Mouse (Mus musculus): ENCODE data around the gene Vrk3.
A peak's percentile ranks its signal among the peaks of the same experiment; 100 is the strongest.
"Not testable (repeated sequence)": the region's sequence is repeated elsewhere in the genome, so short reads cannot be mapped to it uniquely, and the experiment has no call there.

Gene Vrk3

DNA sequence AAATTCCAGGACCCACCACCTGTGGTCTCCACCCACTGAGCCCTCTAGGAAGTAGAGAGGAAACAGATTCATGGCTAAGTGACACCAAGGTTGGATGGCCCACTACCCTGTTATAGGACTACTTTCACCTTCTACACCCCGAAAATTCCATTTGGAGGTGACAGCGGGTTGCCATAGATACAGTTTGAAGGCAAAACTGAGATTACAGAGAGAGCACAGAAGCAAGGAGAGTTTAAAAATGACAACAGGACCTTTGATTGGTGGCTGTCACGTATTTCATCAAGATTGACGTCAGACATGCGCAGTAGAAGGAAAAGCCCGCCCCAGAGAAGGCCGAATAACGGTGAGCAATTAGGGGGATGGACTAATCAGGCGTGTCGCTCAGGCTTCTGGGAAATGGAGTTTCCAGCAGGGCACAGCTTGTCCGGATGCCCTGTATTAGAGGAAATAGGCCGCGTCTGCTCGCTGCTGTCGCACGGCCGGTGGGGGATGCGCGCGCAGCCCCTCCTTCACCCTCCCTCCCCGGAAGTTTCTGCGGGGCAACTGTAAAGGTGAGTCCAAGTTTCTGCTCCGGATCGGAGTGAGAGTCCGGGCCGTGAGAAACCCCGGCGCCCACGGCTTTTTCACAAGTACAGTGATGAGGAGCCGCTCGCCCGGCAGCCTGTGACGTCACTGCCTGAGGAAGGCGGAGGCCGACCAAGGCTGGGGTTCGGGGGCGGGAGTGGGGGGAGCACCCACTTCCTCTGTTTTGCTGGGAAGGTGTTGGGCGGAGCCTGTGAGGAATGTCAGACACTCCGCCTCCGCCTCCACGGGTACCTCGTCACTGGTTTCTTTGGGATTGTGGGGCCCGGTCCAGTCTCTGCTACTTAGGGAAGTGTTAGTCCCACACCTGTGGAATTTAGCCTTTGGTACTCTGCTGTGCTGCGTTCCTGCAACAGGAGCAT lies at the start of gene Vrk3:
Gene Vrk3, plus strand, starts transcription at position 313 of the 944 bp plus-strand sequence.
- DNase-seq (ENCODE audit: low read depth in 1 of 2, low spot score in 2 of 2) = peak; percentile 90 to 96

DNA sequence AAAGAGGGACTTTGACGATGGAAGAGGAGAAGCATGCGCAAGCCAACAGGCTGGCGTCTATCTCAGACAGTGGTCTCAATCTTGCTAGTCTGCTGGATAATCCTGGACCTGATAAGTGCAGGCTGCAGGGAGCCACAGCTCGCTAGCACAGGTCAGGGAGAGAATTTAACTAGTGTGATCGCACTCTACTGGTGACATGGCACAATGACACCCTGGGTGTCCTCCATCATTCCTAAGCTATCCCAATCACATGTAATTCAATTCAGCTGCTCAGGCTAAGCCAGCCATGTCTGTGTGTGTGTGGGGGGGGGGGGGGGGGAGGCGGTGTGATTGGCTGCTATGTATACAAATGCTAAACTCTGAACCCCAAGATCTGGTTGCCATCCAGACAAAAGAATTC lies 46.3 kb upstream of the Vrk3 start:
- DNase-seq (ENCODE audit: low read depth in 1 of 2, low spot score in 2 of 2) = no peak

DNA sequence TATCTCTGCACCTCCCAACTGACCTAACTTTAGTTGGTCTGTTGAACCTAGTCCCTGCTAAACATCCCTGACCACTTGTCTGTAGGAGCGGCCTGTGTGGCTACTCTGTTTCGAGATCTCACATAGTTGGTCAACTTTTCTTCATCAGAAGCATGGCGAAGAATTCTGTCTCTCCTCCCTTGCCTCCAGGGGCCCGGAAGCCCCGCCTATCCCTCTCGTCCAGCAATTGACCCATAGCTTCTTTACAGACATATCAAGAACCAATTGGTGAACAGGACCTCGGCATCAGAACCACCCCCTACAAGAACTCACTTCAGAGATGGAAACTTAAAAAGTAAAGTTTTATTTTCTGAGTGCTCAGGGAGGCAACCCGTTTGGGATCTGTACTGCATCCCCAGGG lies 45.2 kb upstream of the Vrk3 start:
- no peak for DNase-seq (ENCODE audit: low read depth in 1 of 2, low spot score in 2 of 2)

DNA sequence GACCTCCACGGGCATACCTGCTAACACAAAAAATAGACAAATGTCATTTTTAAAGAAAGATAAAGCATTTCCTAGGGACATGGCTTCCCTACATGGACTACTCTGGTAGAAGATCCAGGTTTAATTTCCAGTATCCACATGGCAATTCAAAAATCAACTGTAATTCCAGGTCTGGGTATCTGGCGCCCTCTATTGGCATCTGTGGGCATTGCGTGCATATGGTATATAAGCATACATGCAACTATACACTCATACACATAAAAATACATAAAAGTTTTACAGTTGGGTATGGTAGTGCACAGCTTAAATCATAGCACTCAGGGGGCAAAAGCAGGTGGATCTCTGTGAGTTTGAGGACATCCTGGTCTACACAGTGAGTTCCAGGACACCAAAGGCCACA lies 43.9 kb upstream of the Vrk3 start:
- DNase-seq (ENCODE audit: low read depth in 1 of 2, low spot score in 2 of 2) = no peak

DNA sequence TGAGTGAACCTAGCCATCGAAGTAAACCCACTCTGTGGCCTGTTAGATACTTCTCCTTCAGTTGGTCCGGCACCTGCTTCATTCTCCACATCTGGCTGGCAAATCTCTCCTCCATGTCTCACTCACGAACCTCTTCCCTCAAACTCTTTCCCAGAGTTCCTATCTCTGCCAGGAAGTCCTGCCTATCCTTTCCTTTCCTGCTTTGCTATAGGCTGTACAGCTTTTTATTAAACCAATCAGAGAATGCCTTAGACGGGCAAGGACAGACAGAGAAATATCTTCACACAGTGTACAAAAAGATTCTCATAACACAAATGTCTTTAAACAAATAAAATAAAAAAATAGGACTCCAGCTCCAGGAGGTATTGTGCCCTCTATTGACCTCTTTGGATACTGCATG lies 43.1 kb upstream of the Vrk3 start:
- DNase-seq (ENCODE audit: low read depth in 1 of 2, low spot score in 2 of 2) = no peak

DNA sequence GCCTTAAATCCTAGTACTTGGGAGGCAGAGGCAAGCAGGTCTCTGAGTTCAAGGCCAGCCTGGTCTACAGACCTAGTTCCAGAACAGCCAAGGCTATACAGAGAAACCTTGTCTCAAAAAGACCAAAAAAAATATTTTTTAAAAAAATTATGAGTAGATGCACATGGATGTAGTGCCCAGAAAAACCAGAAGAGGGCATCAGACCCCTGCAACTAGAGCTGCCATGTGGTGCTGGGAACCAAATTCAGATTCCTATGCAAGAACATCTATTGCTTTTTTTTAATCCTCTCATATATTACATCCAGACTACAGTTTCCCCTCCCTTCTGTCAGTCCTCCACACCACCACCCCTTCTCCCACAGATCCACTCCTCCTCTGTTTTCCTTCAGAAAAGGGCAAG lies 41.9 kb upstream of the Vrk3 start:
- DNase-seq (ENCODE audit: low read depth in 1 of 2, low spot score in 2 of 2) = no peak

DNA sequence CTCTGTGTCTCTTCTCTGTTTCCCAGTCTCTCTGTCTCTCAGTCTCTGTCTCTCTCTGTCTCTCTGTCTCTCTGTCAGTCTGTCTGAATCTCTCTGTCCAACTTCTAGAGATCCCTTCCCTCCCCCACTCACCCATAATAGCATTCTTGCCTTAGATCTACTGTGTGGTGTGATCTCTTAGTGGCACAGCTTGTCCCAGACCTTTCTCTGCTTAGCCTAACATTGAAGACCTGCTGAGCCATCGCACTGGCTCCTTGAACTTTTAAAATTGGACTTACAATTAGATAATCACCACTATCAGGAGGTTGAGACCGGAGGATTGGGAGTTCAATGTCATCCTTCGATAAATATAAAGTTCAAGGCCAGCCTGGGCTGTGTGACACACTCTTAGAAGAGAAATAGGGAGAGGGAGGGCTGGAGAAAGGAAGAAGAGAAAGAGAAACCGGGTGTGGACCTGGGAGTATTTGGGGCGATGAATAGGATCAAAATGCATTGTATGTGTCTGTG lies 41.0 kb upstream of the Vrk3 start:
- no peak for DNase-seq (ENCODE audit: low read depth in 1 of 2, low spot score in 2 of 2)

DNA sequence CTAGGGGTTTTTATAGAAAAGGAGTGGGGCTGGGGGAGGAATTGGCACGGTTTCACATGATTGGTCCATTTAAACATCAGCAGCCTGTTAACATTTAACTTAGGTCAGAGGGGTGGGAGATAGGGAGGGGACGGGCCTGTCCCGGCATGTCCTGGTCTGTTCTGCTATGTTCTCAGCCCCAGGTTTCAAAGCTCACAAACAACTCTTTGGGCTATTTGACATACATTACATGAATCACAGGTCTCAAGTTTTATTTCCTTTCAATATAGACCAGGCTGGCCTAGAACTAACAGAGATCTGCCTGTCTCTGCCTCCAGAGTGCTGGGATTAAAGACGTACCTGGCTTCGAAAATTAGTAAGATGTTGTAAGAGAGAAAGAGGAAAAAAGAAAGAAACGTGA lies 40.1 kb upstream of the Vrk3 start:
- DNase-seq (ENCODE audit: low read depth in 1 of 2, low spot score in 2 of 2) = not testable (repeated sequence)

DNA sequence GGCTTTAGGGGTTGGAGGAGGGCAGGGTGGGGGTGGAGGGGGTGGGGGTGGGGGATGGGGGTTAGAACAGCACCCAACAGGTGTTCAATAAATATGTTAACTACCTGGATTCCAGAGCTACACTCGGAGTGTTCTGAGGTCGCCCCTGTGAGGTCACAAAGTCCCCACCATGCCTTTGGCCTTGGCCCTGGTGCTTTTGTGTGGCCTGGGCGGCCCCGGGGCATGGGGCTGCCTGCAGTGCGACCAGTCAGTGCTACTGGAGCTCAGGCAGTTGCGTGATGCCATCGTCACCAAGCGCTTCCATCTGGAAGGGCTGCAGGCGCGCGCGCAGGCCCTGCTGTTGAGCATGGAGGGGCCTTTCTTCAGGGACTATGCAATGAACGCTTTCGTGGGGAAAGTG lies 39.6 kb upstream of the Vrk3 start, which contains the start of gene Izumo2:
Gene Izumo2, plus strand, starts transcription at position 169 of the 400 bp plus-strand sequence.
- DNase-seq (ENCODE audit: low read depth in 1 of 2, low spot score in 2 of 2) = no peak

DNA sequence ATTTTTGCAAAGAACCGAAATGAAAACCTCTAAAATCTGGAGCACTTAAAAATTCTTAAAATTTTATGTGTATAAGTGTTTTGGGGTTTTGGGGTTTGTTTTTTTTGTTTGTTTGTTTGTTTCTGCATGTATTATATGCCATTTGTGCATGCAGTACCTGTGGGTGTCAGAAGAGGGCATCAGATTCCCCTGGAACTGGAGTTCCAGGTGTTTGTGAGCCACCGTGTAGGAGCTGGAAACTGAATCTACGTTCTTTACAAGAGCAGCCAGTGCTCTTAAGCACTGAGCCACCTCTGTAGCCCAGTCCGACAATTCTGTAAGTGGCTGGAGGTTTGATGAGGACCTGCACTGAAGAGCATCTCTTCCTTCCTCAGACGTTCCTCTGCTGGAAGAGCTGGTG lies 38.3 kb upstream of the Vrk3 start:
- no peak for DNase-seq (ENCODE audit: low read depth in 1 of 2, low spot score in 2 of 2)

DNA sequence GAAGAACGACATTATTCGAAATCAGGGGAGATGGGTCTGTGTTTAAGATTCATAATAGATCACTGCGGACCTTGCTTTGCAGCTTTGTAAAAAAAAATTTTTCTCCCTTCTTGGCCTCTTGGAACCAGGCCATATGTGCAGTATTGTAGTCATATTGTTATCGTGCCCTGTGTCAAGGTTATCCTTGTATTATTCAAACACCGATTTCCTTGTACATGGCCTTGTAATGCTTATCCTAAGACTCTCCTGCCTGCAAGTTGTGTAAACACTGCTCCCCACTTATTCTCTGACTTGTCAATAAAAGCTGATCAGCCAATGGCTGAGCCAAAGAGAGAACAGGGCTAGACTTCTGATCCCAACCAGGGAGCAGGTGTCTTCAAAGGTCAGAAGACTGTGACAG lies 26.2 kb upstream of the Vrk3 start:
- DNase-seq (ENCODE audit: low read depth in 1 of 2, low spot score in 2 of 2) = no peak

DNA sequence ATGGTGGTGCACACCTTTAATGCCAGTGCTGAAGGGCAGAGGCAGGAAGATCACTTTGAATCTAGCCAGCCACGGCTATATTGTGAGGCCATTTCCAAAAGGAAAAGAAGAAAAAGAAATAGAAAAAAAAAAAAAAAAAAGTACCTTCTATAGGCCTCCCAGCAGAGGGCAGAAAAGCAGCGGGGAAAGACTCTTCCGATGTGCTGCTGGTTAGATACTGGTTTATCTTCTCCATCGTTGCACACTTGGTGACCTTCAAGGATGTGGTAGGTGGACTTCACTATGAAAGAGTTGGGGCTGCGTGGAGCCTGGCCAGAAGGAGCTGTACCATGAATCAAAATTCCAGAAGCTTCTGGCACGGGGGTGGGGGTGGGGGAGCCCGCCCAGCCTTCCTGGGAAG lies 23.9 kb upstream of the Vrk3 start:
- no peak for DNase-seq (ENCODE audit: low read depth in 1 of 2, low spot score in 2 of 2)

DNA sequence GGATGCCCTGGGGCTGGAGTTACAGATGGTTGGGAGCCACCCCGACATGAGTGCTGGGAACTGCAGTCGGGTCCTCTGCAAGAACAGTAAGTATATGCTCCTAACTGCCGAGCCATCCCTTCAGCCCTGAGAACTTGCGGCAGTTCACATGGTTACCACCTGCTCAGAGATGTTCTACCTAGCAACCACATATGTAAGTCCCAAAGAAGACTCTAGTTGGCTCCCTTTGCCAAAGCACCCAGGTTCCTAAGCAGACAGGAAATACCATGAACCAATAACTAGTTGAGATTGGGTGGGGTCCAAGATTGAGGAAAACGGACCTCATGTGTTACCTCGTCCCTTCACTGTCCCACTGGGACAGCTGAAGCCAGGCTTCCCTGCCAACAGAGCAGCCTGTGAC lies 21.9 kb upstream of the Vrk3 start:
- no peak for DNase-seq (ENCODE audit: low read depth in 1 of 2, low spot score in 2 of 2)

DNA sequence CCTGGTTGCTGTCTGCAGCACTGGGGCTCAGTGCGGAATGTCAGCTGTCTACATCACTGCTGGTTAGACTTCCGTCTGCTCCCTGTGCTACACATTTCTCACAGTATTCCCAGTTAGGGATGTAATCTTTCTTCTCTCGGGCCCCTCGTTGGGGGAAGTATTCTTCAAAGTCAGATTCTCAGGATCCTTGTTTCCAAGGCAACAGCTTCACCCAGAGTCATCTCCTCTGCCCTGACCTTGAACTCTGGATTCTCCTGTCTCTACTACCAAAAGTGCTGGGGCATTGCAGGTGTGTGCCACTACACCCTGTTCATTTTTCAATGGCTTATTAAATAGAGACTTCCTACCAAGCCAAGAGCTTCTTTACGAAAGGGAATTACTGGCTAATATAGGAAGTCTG lies 21.1 kb upstream of the Vrk3 start:
- DNase-seq (ENCODE audit: low read depth in 1 of 2, low spot score in 2 of 2) = no peak

DNA sequence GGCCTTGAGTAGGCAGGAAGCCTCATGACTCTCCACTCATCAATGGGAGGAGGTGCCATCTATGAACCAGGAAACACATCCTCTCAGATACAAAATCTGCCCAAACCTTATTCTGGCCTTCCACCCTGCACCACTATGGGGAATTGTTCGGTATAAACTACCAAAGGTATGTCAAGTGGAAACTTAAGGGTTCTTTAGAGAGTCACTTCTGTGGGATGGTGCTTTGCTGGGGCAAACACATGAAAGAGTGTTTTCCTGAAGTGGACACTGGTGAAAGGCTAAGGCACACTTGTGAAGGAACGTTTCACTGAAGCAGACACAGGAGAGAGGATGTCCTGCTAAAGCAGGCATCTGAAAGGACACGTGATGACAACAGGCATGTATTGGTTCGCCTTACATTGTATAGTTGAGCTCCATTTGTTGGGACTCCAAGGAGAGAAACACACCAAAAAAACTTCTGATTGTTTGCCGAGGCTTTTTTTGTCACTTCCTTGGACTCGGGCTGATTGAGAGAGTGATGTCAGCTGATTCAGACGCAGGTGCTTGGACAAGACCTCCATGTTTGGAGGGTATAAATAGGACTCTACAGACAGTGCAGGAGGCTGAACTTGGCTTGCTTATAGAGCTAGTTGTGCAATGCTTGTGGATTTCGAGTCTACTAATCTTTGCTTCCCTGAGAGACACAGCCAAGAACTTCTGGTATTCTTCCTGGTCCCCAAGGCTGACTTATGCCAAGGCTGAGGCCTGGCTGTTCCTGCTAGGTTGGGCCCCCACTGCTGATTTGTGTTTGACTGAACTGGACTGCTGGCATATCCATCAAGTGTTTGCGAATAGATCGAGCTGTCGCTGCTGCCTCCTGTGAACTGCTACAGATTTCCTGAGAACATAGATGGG lies 19.9 kb upstream of the Vrk3 start:
- DNase-seq (ENCODE audit: low read depth in 1 of 2, low spot score in 2 of 2) = no peak

DNA sequence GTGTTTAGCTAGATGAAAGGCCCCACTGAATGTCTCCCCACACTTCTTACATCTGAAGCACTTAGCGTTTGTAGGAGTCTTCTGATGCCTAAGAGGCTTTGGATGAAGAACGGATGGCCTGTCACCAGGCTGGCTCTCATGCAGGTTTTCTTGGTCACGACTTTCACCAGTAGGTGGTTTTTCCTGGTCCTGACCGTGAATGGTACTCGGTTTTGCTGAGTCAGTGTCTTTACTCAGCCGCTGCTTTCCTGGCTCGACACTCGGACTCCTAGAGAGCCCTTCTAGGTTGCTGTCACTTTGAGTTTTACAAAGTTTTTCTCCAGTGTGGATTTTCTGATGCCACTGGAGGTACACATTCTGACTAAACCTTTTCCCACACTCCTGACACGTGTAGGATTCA lies 14.5 kb upstream of the Vrk3 start:
- DNase-seq (ENCODE audit: low read depth in 1 of 2, low spot score in 2 of 2) = no peak

DNA sequence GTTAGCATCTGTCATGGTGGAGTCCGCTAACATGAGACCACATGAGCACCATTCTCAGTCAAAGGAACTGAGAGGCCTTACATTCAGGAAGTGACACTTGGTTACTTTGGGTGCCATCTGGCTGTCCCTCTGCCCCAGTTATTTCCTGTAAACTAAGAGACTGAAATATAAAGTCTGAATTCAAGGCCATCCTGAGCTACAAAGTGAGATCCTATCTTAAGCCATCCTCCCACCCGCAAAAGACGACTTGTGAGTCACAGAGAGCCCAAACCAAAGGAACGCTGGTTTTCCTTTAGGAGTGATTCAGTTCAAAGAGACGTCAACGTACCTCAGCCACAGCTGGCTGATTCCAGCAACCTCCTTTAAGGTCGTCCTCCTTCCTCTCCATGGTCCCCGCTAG lies 6.9 kb upstream of the Vrk3 start:
- DNase-seq (ENCODE audit: low read depth in 1 of 2, low spot score in 2 of 2) = no peak

DNA sequence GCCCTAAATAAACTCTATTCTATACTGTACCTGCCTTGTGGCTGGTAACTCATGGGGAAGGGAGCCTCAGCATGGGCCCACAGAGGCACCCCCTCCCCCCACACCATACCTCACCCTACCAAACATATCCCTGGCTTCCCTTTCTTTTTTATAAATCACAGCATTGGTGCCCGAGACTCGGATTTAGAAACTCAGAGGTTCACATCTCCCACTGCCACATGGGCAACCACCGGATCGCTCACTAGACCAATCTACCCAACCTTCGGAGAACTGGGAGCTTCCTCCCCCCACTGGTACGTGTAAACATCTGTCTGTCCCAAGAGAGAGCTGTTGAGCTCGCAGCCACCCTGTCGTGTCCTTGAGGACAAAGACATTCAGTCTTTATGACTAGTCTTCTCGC lies 3.9 kb upstream of the Vrk3 start:
- DNase-seq (ENCODE audit: low read depth in 1 of 2, low spot score in 2 of 2) = no peak

DNA sequence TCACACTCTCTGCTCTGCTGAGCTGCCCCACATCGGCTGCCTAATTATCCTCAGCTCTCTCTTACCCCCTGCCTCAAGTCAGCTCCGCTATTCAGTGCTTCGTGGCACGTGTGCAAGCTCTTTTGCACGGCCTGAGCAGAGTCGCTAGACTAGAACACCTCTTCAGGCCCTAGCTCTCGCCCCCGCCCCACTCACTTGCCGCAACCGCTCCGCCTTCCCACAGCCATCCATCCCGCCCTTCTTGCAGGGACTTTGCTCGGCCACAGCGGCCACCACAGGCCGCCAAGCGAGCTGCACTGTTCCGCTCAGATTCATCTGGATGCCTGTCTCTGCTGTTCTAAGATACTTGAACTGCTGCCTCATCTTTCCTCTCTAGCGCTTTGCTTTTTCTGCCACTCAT lies 3.1 kb upstream of the Vrk3 start:
- peak; percentile 22 to 52 for DNase-seq (ENCODE audit: low read depth in 1 of 2, low spot score in 2 of 2)

DNA sequence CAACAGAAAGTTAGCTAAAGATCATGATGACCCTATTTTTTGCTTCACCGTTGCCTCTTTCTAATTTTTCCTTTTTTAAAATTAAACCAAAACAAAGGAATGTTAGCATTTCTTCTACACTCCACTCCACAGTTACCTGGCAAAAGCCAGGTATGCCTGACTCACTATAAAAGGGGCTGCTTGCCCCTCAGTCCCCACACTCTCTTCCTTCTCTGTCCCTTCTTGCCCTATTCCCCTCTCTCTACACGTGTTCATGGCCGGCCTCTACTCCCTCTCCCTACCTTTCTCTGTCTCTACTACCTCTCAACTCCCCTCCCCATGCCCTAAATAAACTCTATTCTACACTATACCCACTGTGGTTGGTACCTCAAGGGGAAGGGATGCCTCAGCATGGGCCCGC lies 1.1 kb upstream of the Vrk3 start:
- DNase-seq (ENCODE audit: low read depth in 1 of 2, low spot score in 2 of 2) = no peak

DNA sequence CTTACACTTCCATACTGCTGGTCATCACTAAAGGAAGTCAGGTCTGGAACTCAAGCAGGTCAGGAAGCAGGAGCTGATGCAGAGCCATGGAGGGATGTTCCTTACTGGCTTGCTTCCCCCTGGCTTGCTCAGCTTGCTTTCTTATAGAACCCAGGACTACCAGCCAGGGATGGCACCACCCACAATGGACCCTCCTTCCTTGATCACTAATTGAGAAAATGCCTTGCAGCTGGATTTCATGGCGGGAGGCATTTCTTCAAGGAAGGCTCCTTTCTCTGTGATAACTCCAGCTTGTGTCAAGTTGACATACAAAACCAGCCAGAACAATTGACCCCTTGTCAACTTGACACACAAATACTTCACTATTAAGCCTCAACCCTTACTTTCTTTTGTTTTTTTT lies 2.7 kb downstream of the Vrk3 start, which contains the start of gene Zfp473:
Gene Zfp473, minus strand, starts transcription at position 101 of the 400 bp plus-strand sequence.
- not testable (repeated sequence) for DNase-seq (ENCODE audit: low read depth in 1 of 2, low spot score in 2 of 2)

DNA sequence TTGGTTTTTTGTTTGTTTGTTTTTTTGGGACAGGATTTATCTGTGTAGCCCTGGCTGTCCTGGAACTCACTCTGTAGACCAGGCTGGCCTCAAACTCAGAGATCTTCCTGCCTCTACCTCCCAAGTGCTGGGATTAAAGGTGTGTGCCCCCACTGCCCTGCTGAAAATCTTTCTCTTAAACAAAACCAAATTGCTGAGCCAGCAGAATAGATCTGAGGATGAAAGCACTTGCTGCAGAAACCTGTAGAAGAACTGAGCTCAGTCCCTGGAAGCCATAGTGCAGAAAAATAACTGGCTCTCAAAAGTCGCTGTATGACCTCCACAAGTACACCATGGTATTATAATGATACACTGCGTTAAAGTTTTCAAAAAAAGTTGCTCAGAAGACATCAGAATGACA lies 9.0 kb downstream of the Vrk3 start:
- no peak for DNase-seq (ENCODE audit: low read depth in 1 of 2, low spot score in 2 of 2)

All from monocyte, adult 2 months (primary cell).